Mouse (Mus musculus): ENCODE data around the gene Nelfcd. TPM values are rescaled to one million over a fixed set of nuclear protein-coding genes. Genes with fewer than 3 reads are reported as not detected.

The Nelfcd gene
- polyA plus RNA-seq, 1 experiment from 2014 or later, result 47.1 TPM

GRCm38 (mm10) chr2:174446905-174447304 lies 31.3 kb downstream of the Nelfcd start:
- ChIA-PET CTCF (interaction anchor here (3.4 kb wide), 1 partner anchor 11 kb away, joined by 12 read pairs; no protein-coding TSS in a partner anchor), POLR2A (no interaction called here)
- no peak for TF ChIP-seq CTCF (IDR thresholded peaks at IDR 0.05)
- DNase-seq (ENCODE audit: low read depth, low spot score) (no peak), ATAC-seq (no peak)
- in situ Hi-C loops (cut with MboI; ENCODE audit: low pct_unique_long_range_greater_than_20kb), result no loop called here
- no peaks in the 10 kb centered on the region for H3K27me3 ChIP-seq

GRCm38 (mm10) chr2:174448405-174448804 lies 32.8 kb downstream of the Nelfcd start:
- no peak for ATAC-seq
- in situ Hi-C loops (cut with MboI; ENCODE audit: low pct_unique_long_range_greater_than_20kb), result no loop called here
- ChIA-PET POLR2A (no interaction called here), CTCF (interaction anchor here (3.4 kb wide), 1 partner anchor 10 kb away, joined by 12 read pairs; no protein-coding TSS in a partner anchor)
- no peak for DNase-seq (ENCODE audit: low read depth, low spot score)
- TF ChIP-seq CTCF (IDR thresholded peaks at IDR 0.05), result no peak
- H3K27me3 ChIP-seq, result no peaks in the 10 kb centered on the region

GRCm38 (mm10) chr2:174450353-174450752 lies 34.7 kb downstream of the Nelfcd start, which contains the start of gene Tubb1:
TSS of gene Tubb1 (plus strand) at chr2:174450695.
- no peaks in the 10 kb centered on the region for H3K27me3 ChIP-seq
- ChIA-PET POLR2A (interaction anchor here (1.1 kb wide), 1 partner anchor 13 kb away, joined by 3 read pairs; no protein-coding TSS in a partner anchor), CTCF (no interaction called here)
- DNase-seq (ENCODE audit: low read depth, low spot score), result no peak
- in situ Hi-C loops (cut with MboI; ENCODE audit: low pct_unique_long_range_greater_than_20kb), result loop anchor here (25.0 kb wide), 1 partner anchor 363 kb away; the partner anchor contains the start of gene Stx16
- no peak for TF ChIP-seq CTCF (IDR thresholded peaks at IDR 0.05)
- no peak for ATAC-seq

GRCm38 (mm10) chr2:174453681-174454080 lies 38.1 kb downstream of the Nelfcd start:
- CTCF ChIA-PET, result interaction anchor here (1.3 kb wide), 1 partner anchor 9 kb away, joined by 4 read pairs; no protein-coding TSS in a partner anchor
- no peak for TF ChIP-seq CTCF (IDR thresholded peaks at IDR 0.05)
- POLR2A ChIA-PET, result no interaction called here
- ATAC-seq (no peak), DNase-seq (ENCODE audit: low read depth, low spot score) (no peak)
- in situ Hi-C loops (cut with MboI; ENCODE audit: low pct_unique_long_range_greater_than_20kb), result loop anchor here (25.0 kb wide), 1 partner anchor 366 kb away; the partner anchor contains the start of gene Stx16
- no peaks in the 10 kb centered on the region for H3K27me3 ChIP-seq

DNA sequence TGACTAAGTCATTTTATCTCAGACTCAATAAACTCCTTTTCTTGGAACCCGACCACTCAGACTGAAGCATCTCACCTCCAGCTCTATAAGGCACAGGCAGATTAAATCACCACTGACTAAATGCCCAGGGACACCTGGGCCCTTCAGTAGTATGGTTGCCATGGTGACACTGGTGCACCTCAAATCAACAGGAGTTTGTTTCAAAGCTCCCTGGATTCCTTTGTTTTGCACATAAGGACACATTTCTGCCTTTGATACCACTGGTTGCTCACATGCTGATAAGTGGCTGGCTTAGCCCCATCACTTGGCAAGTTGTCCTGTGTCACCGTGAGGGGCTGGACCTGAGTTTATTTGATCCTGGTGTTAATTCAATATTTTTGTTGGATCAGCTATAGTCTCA lies 43.8 kb downstream of the Nelfcd start:
- ChIA-PET CTCF (interaction anchor here (1.1 to 3.0 kb wide), 3 partner anchors 12 to 216 kb away, joined by 3 to 12 read pairs (median 3); partner anchors contain the start of gene Nelfcd), POLR2A (no interaction called here)
- TF ChIP-seq CTCF (IDR thresholded peaks at IDR 0.05), result no peak
- ATAC-seq (no peak), DNase-seq (ENCODE audit: low read depth, low spot score) (no peak)
- in situ Hi-C loops (cut with MboI; ENCODE audit: low pct_unique_long_range_greater_than_20kb), result loop anchor here (25.0 kb wide), 1 partner anchor 372 kb away; the partner anchor contains the start of gene Stx16
- no peaks in the 10 kb centered on the region for H3K27me3 ChIP-seq

GRCm38 (mm10) chr2:174463370-174463769 lies 47.8 kb downstream of the Nelfcd start:
- CTCF ChIA-PET, result no interaction called here
- ATAC-seq (peak; percentile 14), DNase-seq (ENCODE audit: low read depth, low spot score) (no peak)
- POLR2A ChIA-PET, result interaction anchor here (0.7 to 1.5 kb wide), 2 partner anchors 9 to 14 kb away, joined by 3 to 5 read pairs; partner anchors contain the start of gene Prelid3b
- in situ Hi-C loops (cut with MboI; ENCODE audit: low pct_unique_long_range_greater_than_20kb), result loop anchor here (25.0 kb wide), 1 partner anchor 376 kb away; the partner anchor contains the start of gene Stx16
- no peaks in the 10 kb centered on the region for H3K27me3 ChIP-seq
- TF ChIP-seq CTCF (IDR thresholded peaks at IDR 0.05), result no peak

GRCm38 (mm10) chr2:174463789-174464523 lies 48.4 kb downstream of the Nelfcd start, which contains the start of gene Atp5e:
TSS of gene Atp5e (minus strand) at chr2:174464105.
- no peaks in the 10 kb centered on the region for H3K27me3 ChIP-seq
- ATAC-seq (peak; percentile 100), DNase-seq (ENCODE audit: low read depth, low spot score) (no peak)
- in situ Hi-C loops (cut with MboI; ENCODE audit: low pct_unique_long_range_greater_than_20kb), result loop anchor here (25.0 kb wide), 1 partner anchor 377 kb away; the partner anchor contains the start of gene Stx16
- CTCF ChIA-PET, result no interaction called here
- no peak for TF ChIP-seq CTCF (IDR thresholded peaks at IDR 0.05)
- POLR2A ChIA-PET, result interaction anchor here (1.5 kb wide), 1 partner anchor 9 kb away, joined by 5 read pairs; the partner anchor contains the start of gene Prelid3b

GRCm38 (mm10) chr2:174470333-174470732 lies 54.7 kb downstream of the Nelfcd start:
- ChIA-PET CTCF (interaction anchor here (0.6 kb wide), 1 partner anchor 206 kb away, joined by 3 read pairs; no protein-coding TSS in a partner anchor), POLR2A (no interaction called here)
- in situ Hi-C loops (cut with MboI; ENCODE audit: low pct_unique_long_range_greater_than_20kb), result loop anchor here (5.0 to 25.0 kb wide), 2 partner anchors 128 to 383 kb away; partner anchors contain the start of gene Stx16
- H3K27me3 ChIP-seq, result no peaks in the 10 kb centered on the region
- no peak for DNase-seq (ENCODE audit: low read depth, low spot score)
- ATAC-seq, result no peak
- no peak for TF ChIP-seq CTCF (IDR thresholded peaks at IDR 0.05)

DNA sequence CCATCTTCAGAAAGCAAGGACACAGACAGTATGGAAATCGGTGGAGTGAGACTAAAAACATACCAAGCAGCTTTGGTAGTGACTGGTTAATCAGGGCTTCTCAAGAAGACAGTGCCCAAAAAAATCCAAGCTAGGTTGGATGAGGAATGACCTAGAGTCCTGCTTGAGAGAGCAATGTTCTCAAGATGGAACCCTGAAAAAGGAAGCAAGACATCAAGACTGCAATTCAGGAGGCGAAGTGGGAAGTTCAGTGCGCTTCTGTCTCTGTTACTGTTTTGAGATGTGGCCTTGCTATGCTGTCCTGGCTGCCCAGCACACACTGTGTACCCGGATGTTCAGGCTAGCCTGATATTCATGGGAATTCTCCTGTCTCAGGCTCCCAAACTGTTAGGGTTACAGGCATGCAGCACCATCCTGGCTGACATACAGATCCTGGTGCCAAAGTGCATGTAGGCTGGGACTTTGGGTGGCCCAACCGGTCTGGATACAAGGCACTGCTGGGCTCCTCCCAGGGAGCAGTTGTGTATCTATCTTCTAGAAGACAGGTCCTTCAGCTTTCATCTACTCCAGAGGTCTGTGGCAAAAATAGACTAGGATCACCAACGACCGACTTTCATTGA lies 55.3 kb downstream of the Nelfcd start:
- H3K27me3 ChIP-seq, result no peaks in the 10 kb centered on the region
- ChIA-PET CTCF (no interaction called here), POLR2A (no interaction called here)
- ATAC-seq (no peak), DNase-seq (ENCODE audit: low read depth, low spot score) (no peak)
- in situ Hi-C loops (cut with MboI; ENCODE audit: low pct_unique_long_range_greater_than_20kb), result loop anchor here (5.0 to 25.0 kb wide), 2 partner anchors 129 to 384 kb away; partner anchors contain the start of gene Stx16
- TF ChIP-seq CTCF (IDR thresholded peaks at IDR 0.05), result no peak

GRCm38 (mm10) chr2:174472407-174472806 lies 56.8 kb downstream of the Nelfcd start:
- no peaks in the 10 kb centered on the region for H3K27me3 ChIP-seq
- CTCF ChIA-PET, result no interaction called here
- POLR2A ChIA-PET, result interaction anchor here (1.0 to 1.4 kb wide), 2 partner anchors 9 to 834 kb away, joined by 3 to 5 read pairs; partner anchors contain the start of gene Atp5e
- no peak for TF ChIP-seq CTCF (IDR thresholded peaks at IDR 0.05)
- DNase-seq (ENCODE audit: low read depth, low spot score) (no peak), ATAC-seq (peak; percentile 24)
- in situ Hi-C loops (cut with MboI; ENCODE audit: low pct_unique_long_range_greater_than_20kb), result loop anchor here (5.0 to 25.0 kb wide), 2 partner anchors 130 to 385 kb away; partner anchors contain the start of gene Stx16

Data from Patski (cell line).